Mouse (Mus musculus) adrenal gland, adult 8-10 months (tissue): ENCODE measurements at regions not wholly inside any gene's neighbourhood (a gene's known extent, or its start where the extent isn't known, plus 50 kb on each side); places are given as distances from the start of the nearest gene placed in this dataset.
"Not testable (repeated sequence)": the region's sequence is repeated elsewhere in the genome, so short reads cannot be mapped to it uniquely, and the experiment has no call there.

Experiments
- DNase-seq: peaks from one replicate; pipeline ENCODE4 v3.0.0; 2022

GRCm38 (mm10) chr3:109224526-109224925 lies 101.6 kb downstream of the Slc25a24 start:
- no peak for DNase-seq

- no peak for DNase-seq
These were observed 106.2 kb upstream of the Vav3 start for GRCm38 (mm10) chr3:109234275-109234674.

GRCm38 (mm10) chr3:109236918-109237317 lies 103.5 kb upstream of the Vav3 start:
- DNase-seq = no peak

GRCm38 (mm10) chr3:109243491-109243890 lies 97.0 kb upstream of the Vav3 start:
- DNase-seq = no peak

- DNase-seq = no peak
These were observed 91.7 kb upstream of the Vav3 start for GRCm38 (mm10) chr3:109248801-109249200.

GRCm38 (mm10) chr3:109249359-109249758 lies 91.1 kb upstream of the Vav3 start:
- DNase-seq = no peak

- no peak for DNase-seq
These were observed 90.5 kb upstream of the Vav3 start for GRCm38 (mm10) chr3:109249989-109250388.

GRCm38 (mm10) chr3:109251716-109252115 lies 88.7 kb upstream of the Vav3 start:
- DNase-seq = no peak

- DNase-seq = no peak
These were observed 86.3 kb upstream of the Vav3 start for GRCm38 (mm10) chr3:109254001-109254630.

- DNase-seq = peak; percentile 42
These were observed 85.5 kb upstream of the Vav3 start for GRCm38 (mm10) chr3:109254957-109255356.

GRCm38 (mm10) chr3:109256723-109257122 lies 83.7 kb upstream of the Vav3 start:
- DNase-seq = no peak

- DNase-seq = not testable (repeated sequence)
These were observed 73.5 kb upstream of the Vav3 start for GRCm38 (mm10) chr3:109266947-109267346.

GRCm38 (mm10) chr3:109270783-109271182 lies 69.7 kb upstream of the Vav3 start:
- DNase-seq = no peak

GRCm38 (mm10) chr3:109273074-109273801 lies 67.2 kb upstream of the Vav3 start:
- DNase-seq = peak; percentile 69

- DNase-seq = no peak
These were observed 66.7 kb upstream of the Vav3 start for GRCm38 (mm10) chr3:109273802-109274155.

- no peak for DNase-seq
These were observed 61.4 kb upstream of the Vav3 start for GRCm38 (mm10) chr3:109279086-109279485.

GRCm38 (mm10) chr3:109286590-109286989 lies 53.9 kb upstream of the Vav3 start:
- peak; percentile 34 for DNase-seq
